Mouse (Mus musculus) C2C12 (cell line): ENCODE measurements at regions not wholly inside any gene's neighbourhood (a gene's known extent, or its start where the extent isn't known, plus 50 kb on each side); places are given as distances from the start of the nearest gene placed in this dataset.

Experiments used
- CEBPB ChIP-seq: IDR thresholded peaks from one replicate; pipeline ENCODE4 v1.6.1; 2011; ENCODE audit warnings: low read depth, mild to moderate bottlenecking, control low read depth, moderate library complexity
- CTCF ChIP-seq: IDR thresholded peaks from one replicate; pipeline ENCODE4 v1.5.1; 2011; ENCODE audit not compliant: control insufficient read depth, insufficient read depth, insufficient read length
- FOSL1 ChIP-seq: IDR thresholded peaks from one replicate; pipeline ENCODE4 v1.8.0; 2011; ENCODE audit warnings: mild to moderate bottlenecking, low read length; ENCODE audit not compliant: poor library complexity, insufficient read depth, severe bottlenecking
- MAX ChIP-seq: IDR thresholded peaks from one replicate; pipeline ENCODE4 v1.6.1; 2011; ENCODE audit warnings: mild to moderate bottlenecking, control low read depth
- MYOG ChIP-seq: IDR thresholded peaks from one replicate; pipeline ENCODE4 v1.6.1; 2011; ENCODE audit not compliant: control insufficient read depth, insufficient read length; ENCODE audit errors: extremely low read depth
- USF1 ChIP-seq: IDR thresholded peaks from one replicate; pipeline ENCODE4 v1.6.1; 2011; ENCODE audit warnings: low read depth, mild to moderate bottlenecking, control low read depth, moderate library complexity

DNA sequence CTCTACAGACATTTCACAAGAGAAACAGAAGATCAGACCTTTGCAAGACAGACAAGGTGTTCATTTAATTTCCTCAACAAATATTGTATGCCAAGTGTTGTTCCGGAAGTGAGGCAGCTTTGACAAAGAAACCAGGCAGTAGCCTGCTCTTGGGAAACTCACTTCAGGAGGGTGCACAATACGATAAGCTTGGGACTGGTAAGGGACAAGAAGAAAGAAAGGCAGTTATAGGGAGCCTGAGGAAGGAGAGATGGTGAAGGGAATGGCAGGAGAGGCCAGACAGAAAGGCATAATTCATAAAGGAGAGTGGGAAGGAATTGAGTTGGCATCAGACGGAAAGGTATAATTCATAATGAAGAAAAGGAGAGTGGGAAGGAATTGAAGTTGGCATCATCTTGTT lies 178.5 kb upstream of the Tenm4 start:
- no peak for TF ChIP-seq CTCF
- TF ChIP-seq MAX: no peak
- no peak for TF ChIP-seq CEBPB
- no peak for TF ChIP-seq USF1
- no peak for TF ChIP-seq MYOG
- TF ChIP-seq FOSL1: no peak
